Mouse (Mus musculus) heart, embryonic 12.5 days (tissue): ENCODE results near the gene Arhgef28. TPM values are rescaled to one million over a fixed set of nuclear protein-coding genes. Genes with fewer than 3 reads are reported as not detected.

Source experiments
- ATAC-seq: fragments of 200-750 bp; cut with Nextera tagmentation; 2 replicates; pipeline ENCODE4 v1.8.0; 2017; ENCODE audit warnings: moderate TSS enrichment, moderate library complexity; ENCODE audit not compliant: insufficient number of reproducible peaks, low FRiP score
- H3K27ac ChIP-seq: fragments of 300-500 bp; sonication (generic); 2 replicates; pipeline ENCODE4 v1.5.1; 2016; ENCODE audit warnings: mild to moderate bottlenecking, moderate library complexity; ENCODE audit not compliant: poor library complexity, severe bottlenecking
- H3K27me3 ChIP-seq: fragments of 300-500 bp; sonication (generic); replicated peaks from 2 replicates; pipeline ENCODE4 v1.6.1; 2016; ENCODE audit warnings: mild to moderate bottlenecking, moderate library complexity
- H3K36me3 ChIP-seq: fragments of 300-500 bp; sonication (generic); 2 replicates; pipeline ENCODE4 v1.6.1; 2016; ENCODE audit warnings: mild to moderate bottlenecking, moderate library complexity
- H3K4me1 ChIP-seq: fragments of 300-500 bp; sonication (generic); replicated peaks from 2 replicates; pipeline ENCODE4 v1.6.1; 2016; ENCODE audit warnings: mild to moderate bottlenecking
- H3K4me2 ChIP-seq: fragments of 300-500 bp; sonication (generic); 2 replicates; pipeline ENCODE4 v1.6.1; 2016; ENCODE audit warnings: mild to moderate bottlenecking, moderate library complexity
- H3K4me3 ChIP-seq: fragments of 300-500 bp; sonication (generic); 2 replicates; pipeline ENCODE4 v1.5.1; 2016; ENCODE audit warnings: mild to moderate bottlenecking
- H3K9ac ChIP-seq: fragments of 300-500 bp; sonication (generic); 2 replicates; pipeline ENCODE4 v1.6.1; 2016; ENCODE audit warnings: mild to moderate bottlenecking, moderate library complexity
- H3K9me3 ChIP-seq: fragments of 300-500 bp; sonication (generic); replicated peaks from 2 replicates; pipeline ENCODE4 v1.6.1; 2016; ENCODE audit warnings: mild to moderate bottlenecking, moderate library complexity
- WGBS: fragments of 180-500 bp; shearing (Covaris S2); methylation state at CpG from one replicate; pipeline ENCODE4 v1.1.7; 2016; 5-methylcytosine and 5-hydroxymethylcytosine counted together
- polyA plus RNA-seq: library from polyadenylated mRNA; unstranded; fragments of >200 nt; fragmentation: Nextera tagmentation; extraction: Ambion mirVana; gene quantifications from 2 replicates; pipeline ENCODE4 v1.2.1, GENCODE M21; 2016

The Arhgef28 gene
- polyA plus RNA-seq, 1 experiment from 2014 or later = 13.4 TPM

- H3K36me3 ChIP-seq = no peaks in the 10 kb centered on the region
- H3K27me3 ChIP-seq = peaks cover 19% of the 10 kb centered on the region
- H3K4me2 ChIP-seq = no peak overlapping the region
- H3K4me3 ChIP-seq = no peak overlapping the region
- WGBS = 57% methylated on average over 9 of the region's 9 CpGs
- H3K4me1 ChIP-seq = peaks cover 6% of the 10 kb centered on the region
- no peak for ATAC-seq
- no peaks in the 10 kb centered on the region for H3K9me3 ChIP-seq
- H3K9ac ChIP-seq = no peak overlapping the region
- no peak overlapping the region for H3K27ac ChIP-seq
Measured at GRCm38 (mm10) chr13:97964892-97965424, 241.3 kb downstream of the Arhgef28 start.

- Histone ChIP-seq H3K4me1 (peaks cover 13% of the 10 kb centered on the region), H3K4me3 (no peak overlapping the region), H3K27ac (no peak overlapping the region), H3K9ac (no peak overlapping the region), H3K36me3 (no peaks in the 10 kb centered on the region), H3K4me2 (no peak overlapping the region), H3K9me3 (no peaks in the 10 kb centered on the region), H3K27me3 (peaks cover 8% of the 10 kb centered on the region)
- no peak for ATAC-seq
- 74% methylated on average over 4 of the region's 4 CpGs for WGBS
Measured at GRCm38 (mm10) chr13:97960142-97960541, 246.1 kb downstream of the Arhgef28 start.

GRCm38 (mm10) chr13:97959394-97959888, 246.8 kb downstream of the Arhgef28 start:
- peaks cover 10% of the 10 kb centered on the region; the same call in 1 of the 2 replicates for H3K4me1 ChIP-seq
- no peak overlapping the region for H3K9ac ChIP-seq
- H3K27ac ChIP-seq = no peak overlapping the region
- no peak overlapping the region for H3K4me2 ChIP-seq
- no peak overlapping the region for H3K4me3 ChIP-seq
- 51% methylated on average over 7 of the region's 7 CpGs for WGBS
- H3K36me3 ChIP-seq = no peaks in the 10 kb centered on the region
- H3K27me3 ChIP-seq = peaks cover 7% of the 10 kb centered on the region
- ATAC-seq = no peak
- H3K9me3 ChIP-seq = no peaks in the 10 kb centered on the region

DNA sequence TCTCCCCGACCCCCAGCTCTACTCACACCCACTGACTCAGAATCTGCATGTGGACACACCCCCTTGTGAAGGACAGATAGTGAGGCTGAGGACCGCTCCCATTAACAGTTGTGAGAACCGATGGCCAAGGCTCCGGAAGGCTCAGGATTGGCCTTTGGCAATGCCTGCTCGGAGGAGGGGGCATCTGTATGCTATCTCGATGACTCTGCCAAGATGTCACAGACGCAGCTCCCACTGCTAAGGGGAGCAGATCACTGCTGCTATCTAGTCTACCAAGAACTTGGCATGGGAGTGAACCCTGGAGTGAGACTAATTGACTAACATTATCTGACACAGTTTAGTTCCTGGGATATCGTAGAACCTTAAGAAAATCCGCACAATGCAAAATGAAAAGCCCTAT, 250.5 kb downstream of the Arhgef28 start:
- ATAC-seq = no peak
- Histone ChIP-seq H3K9me3 (no peaks in the 10 kb centered on the region), H3K4me3 (no peak overlapping the region), H3K4me2 (no peak overlapping the region), H3K4me1 (peaks cover 10% of the 10 kb centered on the region; the same call in 1 of the 2 replicates), H3K27me3 (peaks cover 5% of the 10 kb centered on the region), H3K36me3 (peaks cover 10% of the 10 kb centered on the region), H3K9ac (no peak overlapping the region), H3K27ac (no peak overlapping the region)
- WGBS = 38% methylated on average over 9 of the region's 9 CpGs

GRCm38 (mm10) chr13:97954956-97955496, 251.2 kb downstream of the Arhgef28 start:
- Histone ChIP-seq H3K4me3 (no peak overlapping the region), H3K9ac (no peak overlapping the region)

DNA sequence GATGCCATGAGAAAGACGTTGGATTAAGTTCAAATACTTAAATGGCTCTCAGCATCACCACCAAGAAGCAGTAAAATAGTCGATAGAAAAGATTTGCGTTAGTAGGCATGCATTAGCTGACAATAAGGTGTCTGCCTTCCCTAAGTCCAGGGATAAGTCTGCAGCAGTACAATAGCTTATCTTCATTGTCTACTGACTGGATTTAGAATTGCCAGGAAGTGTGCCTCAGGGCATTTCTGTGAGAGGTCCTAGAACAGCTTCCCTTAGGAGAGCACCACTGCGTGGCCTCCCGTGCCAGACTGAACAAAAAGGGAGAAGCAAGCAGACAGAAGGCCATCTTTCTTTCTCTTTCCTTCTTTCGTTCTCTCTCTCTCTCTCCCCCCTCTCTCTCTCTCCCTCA, 252.2 kb downstream of the Arhgef28 start:
- H3K36me3 ChIP-seq = peaks cover 10% of the 10 kb centered on the region
- peaks cover 10% of the 10 kb centered on the region; the same call in 1 of the 2 replicates for H3K4me1 ChIP-seq
- H3K27me3 ChIP-seq = peaks cover 5% of the 10 kb centered on the region; the same call in 1 of the 2 replicates
- 55% methylated on average over 6 of the region's 6 CpGs for WGBS
- H3K27ac ChIP-seq = no peak overlapping the region
- no peak overlapping the region for H3K9ac ChIP-seq
- H3K4me3 ChIP-seq = no peak overlapping the region
- no peaks in the 10 kb centered on the region for H3K9me3 ChIP-seq
- no peak for ATAC-seq
- H3K4me2 ChIP-seq = no peak overlapping the region

More at GRCm38 (mm10) chr13:97954956-97955496, 251.2 kb downstream of the Arhgef28 start:
- peak overlapping the region; percentile 25; the same call in 1 of the 2 replicates for H3K4me2 ChIP-seq
- H3K36me3 ChIP-seq = peaks cover 10% of the 10 kb centered on the region
- WGBS = 19% methylated on average over 7 of the region's 7 CpGs
- H3K27ac ChIP-seq = no peak overlapping the region
- no peak for ATAC-seq
- H3K27me3 ChIP-seq = peaks cover 5% of the 10 kb centered on the region; the same call in 1 of the 2 replicates
- H3K4me1 ChIP-seq = peaks cover 10% of the 10 kb centered on the region; the same call in 1 of the 2 replicates
- no peaks in the 10 kb centered on the region for H3K9me3 ChIP-seq

DNA sequence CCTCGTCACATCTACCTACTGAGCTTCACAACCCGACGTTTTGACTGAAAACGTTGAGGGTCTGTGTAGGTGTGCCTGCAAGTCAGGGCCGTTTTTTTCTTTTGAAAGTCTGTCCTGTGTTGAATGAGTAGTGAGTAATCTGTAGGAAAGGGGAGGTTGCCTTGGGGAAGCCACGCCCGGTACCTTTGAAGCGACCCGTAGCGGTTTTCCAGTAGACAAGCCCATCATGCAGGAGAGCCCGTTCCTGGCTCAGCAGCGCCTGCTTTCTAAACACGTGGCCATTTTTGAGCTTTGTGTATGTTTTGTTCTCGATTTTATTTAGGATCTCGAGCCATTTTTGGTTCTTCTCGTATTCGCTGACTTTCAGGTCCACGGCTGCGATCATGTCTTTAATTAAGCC, 252.7 kb downstream of the Arhgef28 start:
- H3K9me3 ChIP-seq = no peaks in the 10 kb centered on the region
- H3K4me1 ChIP-seq = peaks cover 10% of the 10 kb centered on the region; the same call in 1 of the 2 replicates
- no peak overlapping the region for H3K4me3 ChIP-seq
- H3K36me3 ChIP-seq = peaks cover 10% of the 10 kb centered on the region
- no peak for ATAC-seq
- H3K27ac ChIP-seq = no peak overlapping the region
- 88% methylated on average over 19 of the region's 19 CpGs for WGBS
- peaks cover 5% of the 10 kb centered on the region; the same call in 1 of the 2 replicates for H3K27me3 ChIP-seq
- no peak overlapping the region for H3K4me2 ChIP-seq
- no peak overlapping the region for H3K9ac ChIP-seq

GRCm38 (mm10) chr13:97948856-97949255, 257.4 kb downstream of the Arhgef28 start:
- H3K9ac ChIP-seq = no peak overlapping the region
- no peak overlapping the region for H3K27ac ChIP-seq
- peaks cover 10% of the 10 kb centered on the region for H3K36me3 ChIP-seq
- 80% methylated on average over 6 of the region's 6 CpGs for WGBS
- ATAC-seq = no peak
- no peak overlapping the region for H3K4me3 ChIP-seq
- H3K4me1 ChIP-seq = no peaks in the 10 kb centered on the region
- H3K27me3 ChIP-seq = no peaks in the 10 kb centered on the region
- no peaks in the 10 kb centered on the region for H3K9me3 ChIP-seq
- no peak overlapping the region for H3K4me2 ChIP-seq

- Histone ChIP-seq H3K36me3 (peaks cover 4% of the 10 kb centered on the region; the same call in 1 of the 2 replicates), H3K4me1 (no peaks in the 10 kb centered on the region), H3K27me3 (no peaks in the 10 kb centered on the region), H3K9ac (no peak overlapping the region), H3K4me3 (no peak overlapping the region), H3K9me3 (no peaks in the 10 kb centered on the region), H3K4me2 (no peak overlapping the region), H3K27ac (no peak overlapping the region)
- 73% methylated on average over 3 of the region's 3 CpGs for WGBS
- ATAC-seq = no peak
Measured at GRCm38 (mm10) chr13:97947598-97947997, 258.6 kb downstream of the Arhgef28 start.

- Histone ChIP-seq H3K27me3 (no peaks in the 10 kb centered on the region), H3K9ac (no peak overlapping the region), H3K27ac (no peak overlapping the region), H3K4me3 (no peak overlapping the region), H3K9me3 (no peaks in the 10 kb centered on the region), H3K4me1 (no peaks in the 10 kb centered on the region), H3K4me2 (no peak overlapping the region), H3K36me3 (peaks cover 4% of the 10 kb centered on the region; the same call in 1 of the 2 replicates)
- no peak for ATAC-seq
- 81% methylated on average over 7 of the region's 7 CpGs for WGBS
Measured at GRCm38 (mm10) chr13:97946422-97946821, 259.8 kb downstream of the Arhgef28 start.

GRCm38 (mm10) chr13:97941909-97942680, 264.1 kb downstream of the Arhgef28 start:
- Histone ChIP-seq H3K36me3 (no peaks in the 10 kb centered on the region), H3K4me3 (no peak overlapping the region), H3K4me1 (0 out of 2 replicates have a peak, but pooled peaks cover 7% of the 10 kb centered on the region), H3K9me3 (no peaks in the 10 kb centered on the region), H3K9ac (no peak overlapping the region), H3K27ac (no peak overlapping the region), H3K4me2 (no peak overlapping the region), H3K27me3 (no peaks in the 10 kb centered on the region)
- 78% methylated on average over 13 of the region's 13 CpGs for WGBS
- ATAC-seq = no peak
